Mouse (Mus musculus): ENCODE data around the gene Ush1g. TPM values are rescaled to one million over a fixed set of nuclear protein-coding genes. Genes with fewer than 3 reads are reported as not detected.

The Ush1g gene
- polyA plus RNA-seq, 1 experiment from 2014 or later = 0.29 TPM

GRCm38 (mm10) chr11:115278176-115278575 lies 43.7 kb downstream of the Ush1g start:
- TF ChIP-seq EP300 (IDR thresholded peaks at IDR 0.05; ENCODE audit: low read depth) (no peak), CTCF (IDR thresholded peaks at IDR 0.05; ENCODE audit: low read depth) (no peak)
- no peak for ATAC-seq
- DNase-seq = no peak
- Histone ChIP-seq H3K4me1 (ENCODE audit: insufficient read depth) (peaks cover 33% of the 10 kb centered on the region), H3K27me3 (ENCODE audit: insufficient read depth, low read length) (no peaks in the 10 kb centered on the region), H3K9me3 (ENCODE audit: low read length) (no peaks in the 10 kb centered on the region), H3K36me3 (replicated peaks; ENCODE audit: insufficient read depth, low read length) (no peaks in the 10 kb centered on the region), H3K4me2 (ENCODE audit: low read depth, low read length) (peak overlapping the region; percentile 92), H3K4me3 (ENCODE audit: low read depth, low read length) (peak overlapping the region; percentile 61; the same call in 1 of the 2 replicates), H3K27ac (ENCODE audit: low read depth) (peak overlapping the region; percentile 93; the same call in 1 of the 2 replicates), H3K9ac (replicated peaks) (no peak overlapping the region)
- WGBS (ENCODE audit: insufficient replicate concordance) = 76% methylated on average over 6 of the region's 6 CpGs

GRCm38 (mm10) chr11:115277604-115277975 lies 44.3 kb downstream of the Ush1g start:
- Histone ChIP-seq H3K9ac (replicated peaks) (peak overlapping the region; percentile 68), H3K4me1 (ENCODE audit: insufficient read depth) (peaks cover 33% of the 10 kb centered on the region), H3K36me3 (replicated peaks; ENCODE audit: insufficient read depth, low read length) (no peaks in the 10 kb centered on the region), H3K9me3 (ENCODE audit: low read length) (no peaks in the 10 kb centered on the region), H3K27me3 (ENCODE audit: insufficient read depth, low read length) (no peaks in the 10 kb centered on the region), H3K4me3 (ENCODE audit: low read depth, low read length) (peak overlapping the region; percentile 61), H3K4me2 (ENCODE audit: low read depth, low read length) (peak overlapping the region; percentile 92), H3K27ac (ENCODE audit: low read depth) (peak overlapping the region; percentile 93)
- no peak; the same call in 1 of the 2 replicates for ATAC-seq
- DNase-seq = no peak
- 12% methylated on average over 7 of the region's 7 CpGs for WGBS (ENCODE audit: insufficient replicate concordance)
- TF ChIP-seq CTCF (IDR thresholded peaks at IDR 0.05; ENCODE audit: low read depth) = no peak
- TF ChIP-seq EP300 (IDR thresholded peaks at IDR 0.05; ENCODE audit: low read depth) = no peak

GRCm38 (mm10) chr11:115276780-115277603 lies 44.8 kb downstream of the Ush1g start, which contains the start of gene Fdxr:
Fdxr (minus strand) TSS chr11:115277050.
- ATAC-seq (peak; percentile 90), DNase-seq (peak; percentile 99)
- peak within 1 kb of the TSS; percentile 92 for H3K4me2 ChIP-seq (ENCODE audit: low read depth, low read length)
- H3K9ac ChIP-seq (replicated peaks) = peak within 1 kb of the TSS; percentile 69
- peak; percentile 24; the same call in 1 of the 2 replicates for TF ChIP-seq CTCF (IDR thresholded peaks at IDR 0.05; ENCODE audit: low read depth)
- TF ChIP-seq EP300 (IDR thresholded peaks at IDR 0.05; ENCODE audit: low read depth) = peak; percentile 86
- under 1% methylated on average over 41 of the region's 42 CpGs for WGBS (ENCODE audit: insufficient replicate concordance)
- H3K4me3 ChIP-seq (ENCODE audit: low read depth, low read length) = peak within 1 kb of the TSS; percentile 61
- H3K36me3 ChIP-seq (replicated peaks; ENCODE audit: insufficient read depth, low read length) = no peaks in the 10 kb centered on the region
- no peaks in the 10 kb centered on the region for H3K9me3 ChIP-seq (ENCODE audit: low read length)
- H3K27me3 ChIP-seq (ENCODE audit: insufficient read depth, low read length) = no peaks in the 10 kb centered on the region
- H3K27ac ChIP-seq (ENCODE audit: low read depth) = peak within 1 kb of the TSS; percentile 93
- peaks cover 33% of the 10 kb centered on the region for H3K4me1 ChIP-seq (ENCODE audit: insufficient read depth)

- H3K9ac ChIP-seq (replicated peaks) = peak overlapping the region; percentile 17; the same call in 1 of the 2 replicates
Measured at GRCm38 (mm10) chr11:115275954-115276353, 45.9 kb downstream of the Ush1g start.

GRCm38 (mm10) chr11:115275509-115275908 lies 46.3 kb downstream of the Ush1g start:
- WGBS (ENCODE audit: insufficient replicate concordance) = 43% methylated on average over 6 of the region's 6 CpGs
- TF ChIP-seq EP300 (IDR thresholded peaks at IDR 0.05; ENCODE audit: low read depth) (no peak), CTCF (IDR thresholded peaks at IDR 0.05; ENCODE audit: low read depth) (no peak)
- H3K27ac ChIP-seq (ENCODE audit: low read depth) = no peak overlapping the region
- H3K4me2 ChIP-seq (ENCODE audit: low read depth, low read length) = no peak overlapping the region; the same call in 1 of the 2 replicates
- no peak for ATAC-seq
- no peak for DNase-seq
- peaks cover 33% of the 10 kb centered on the region for H3K4me1 ChIP-seq (ENCODE audit: insufficient read depth)
- no peak overlapping the region for H3K4me3 ChIP-seq (ENCODE audit: low read depth, low read length)
- no peaks in the 10 kb centered on the region for H3K27me3 ChIP-seq (ENCODE audit: insufficient read depth, low read length)
- H3K9me3 ChIP-seq (ENCODE audit: low read length) = no peaks in the 10 kb centered on the region
- H3K36me3 ChIP-seq (replicated peaks; ENCODE audit: insufficient read depth, low read length) = 0 out of 2 replicates have a peak, but pooled peaks cover 3% of the 10 kb centered on the region
- 0 out of 2 replicates have a peak overlapping the region, but pooled peaks have one; percentile 17 for H3K9ac ChIP-seq (replicated peaks)

More at GRCm38 (mm10) chr11:115275954-115276353, 45.9 kb downstream of the Ush1g start:
- Histone ChIP-seq H3K36me3 (replicated peaks; ENCODE audit: insufficient read depth, low read length) (0 out of 2 replicates have a peak, but pooled peaks cover 3% of the 10 kb centered on the region), H3K4me3 (ENCODE audit: low read depth, low read length) (peak overlapping the region; percentile 61), H3K4me2 (ENCODE audit: low read depth, low read length) (peak overlapping the region; percentile 92), H3K27ac (ENCODE audit: low read depth) (no peak overlapping the region), H3K4me1 (ENCODE audit: insufficient read depth) (peaks cover 33% of the 10 kb centered on the region), H3K27me3 (ENCODE audit: insufficient read depth, low read length) (no peaks in the 10 kb centered on the region), H3K9me3 (ENCODE audit: low read length) (no peaks in the 10 kb centered on the region)
- WGBS (ENCODE audit: insufficient replicate concordance) = 43% methylated on average over 3 of the region's 3 CpGs
- ATAC-seq (no peak), DNase-seq (no peak)
- no peak for TF ChIP-seq CTCF (IDR thresholded peaks at IDR 0.05; ENCODE audit: low read depth)
- no peak for TF ChIP-seq EP300 (IDR thresholded peaks at IDR 0.05; ENCODE audit: low read depth)

GRCm38 (mm10) chr11:115274771-115275170 lies 47.1 kb downstream of the Ush1g start:
- ATAC-seq (no peak), DNase-seq (no peak)
- Histone ChIP-seq H3K9me3 (ENCODE audit: low read length) (no peaks in the 10 kb centered on the region), H3K27ac (ENCODE audit: low read depth) (no peak overlapping the region), H3K9ac (replicated peaks) (no peak overlapping the region), H3K4me2 (ENCODE audit: low read depth, low read length) (no peak overlapping the region), H3K4me3 (ENCODE audit: low read depth, low read length) (no peak overlapping the region), H3K27me3 (ENCODE audit: insufficient read depth, low read length) (no peaks in the 10 kb centered on the region), H3K4me1 (ENCODE audit: insufficient read depth) (peaks cover 33% of the 10 kb centered on the region), H3K36me3 (replicated peaks; ENCODE audit: insufficient read depth, low read length) (0 out of 2 replicates have a peak, but pooled peaks cover 3% of the 10 kb centered on the region)
- TF ChIP-seq EP300 (IDR thresholded peaks at IDR 0.05; ENCODE audit: low read depth) = no peak
- no peak for TF ChIP-seq CTCF (IDR thresholded peaks at IDR 0.05; ENCODE audit: low read depth)
- WGBS (ENCODE audit: insufficient replicate concordance) = 70% methylated on average over 6 of the region's 6 CpGs

All from liver, postnatal 0 days (tissue).